Mouse (Mus musculus) heart, embryonic 15.5 days (tissue): ENCODE results near the gene Zfp644. TPM values are rescaled to one million over a fixed set of nuclear protein-coding genes. Genes with fewer than 3 reads are reported as not detected.

Experiments
- ATAC-seq: fragments of 200-750 bp; cut with Nextera tagmentation; replicated peaks from 2 replicates; pipeline ENCODE4 v1.8.0; 2017; ENCODE audit warnings: low read depth, moderate TSS enrichment; ENCODE audit not compliant: insufficient number of reproducible peaks, insufficient read depth, low FRiP score
- H3K27ac ChIP-seq: fragments of 300-500 bp; sonication (generic); 2 replicates; pipeline ENCODE4 v1.5.1; 2015; ENCODE audit warnings: mild to moderate bottlenecking, inconsistent platforms
- H3K27me3 ChIP-seq: fragments of 300-500 bp; sonication (generic); 2 replicates; pipeline ENCODE4 v1.6.1; 2015; ENCODE audit warnings: inconsistent platforms
- H3K36me3 ChIP-seq: fragments of 300-500 bp; sonication (generic); 2 replicates; pipeline ENCODE4 v1.6.1; 2015; ENCODE audit warnings: mild to moderate bottlenecking, inconsistent platforms
- H3K4me1 ChIP-seq: fragments of 300-500 bp; sonication (generic); replicated peaks from 2 replicates; pipeline ENCODE4 v1.6.1; 2015; ENCODE audit warnings: inconsistent platforms
- H3K4me2 ChIP-seq: fragments of 300-500 bp; sonication (generic); 2 replicates; pipeline ENCODE4 v1.6.1; 2015; ENCODE audit warnings: inconsistent platforms, mild to moderate bottlenecking, moderate library complexity
- H3K4me3 ChIP-seq: fragments of 300-500 bp; sonication (generic); 2 replicates; pipeline ENCODE4 v1.5.1; 2015; ENCODE audit warnings: mild to moderate bottlenecking, inconsistent platforms
- H3K9ac ChIP-seq: fragments of 300-500 bp; sonication (generic); 2 replicates; pipeline ENCODE4 v1.6.1; 2015; ENCODE audit warnings: mild to moderate bottlenecking, inconsistent platforms
- H3K9me3 ChIP-seq: fragments of 300-500 bp; sonication (generic); replicated peaks from 2 replicates; pipeline ENCODE4 v1.6.1; 2016; ENCODE audit warnings: inconsistent platforms
- WGBS: fragments of 180-500 bp; shearing (Covaris S2); methylation state at CpG from one replicate; pipeline ENCODE4 v1.1.7; 2015; ENCODE audit warnings: mixed read lengths; 5-methylcytosine and 5-hydroxymethylcytosine counted together
- polyA plus RNA-seq: library from polyadenylated mRNA; unstranded; fragments of >200 nt; fragmentation: Nextera tagmentation; extraction: Ambion mirVana; gene quantifications from 2 replicates; pipeline ENCODE4 v1.2.1, GENCODE M21; 2015

Gene Zfp644
- polyA plus RNA-seq, result 40.1 and 46.4 TPM in 2 replicates

DNA sequence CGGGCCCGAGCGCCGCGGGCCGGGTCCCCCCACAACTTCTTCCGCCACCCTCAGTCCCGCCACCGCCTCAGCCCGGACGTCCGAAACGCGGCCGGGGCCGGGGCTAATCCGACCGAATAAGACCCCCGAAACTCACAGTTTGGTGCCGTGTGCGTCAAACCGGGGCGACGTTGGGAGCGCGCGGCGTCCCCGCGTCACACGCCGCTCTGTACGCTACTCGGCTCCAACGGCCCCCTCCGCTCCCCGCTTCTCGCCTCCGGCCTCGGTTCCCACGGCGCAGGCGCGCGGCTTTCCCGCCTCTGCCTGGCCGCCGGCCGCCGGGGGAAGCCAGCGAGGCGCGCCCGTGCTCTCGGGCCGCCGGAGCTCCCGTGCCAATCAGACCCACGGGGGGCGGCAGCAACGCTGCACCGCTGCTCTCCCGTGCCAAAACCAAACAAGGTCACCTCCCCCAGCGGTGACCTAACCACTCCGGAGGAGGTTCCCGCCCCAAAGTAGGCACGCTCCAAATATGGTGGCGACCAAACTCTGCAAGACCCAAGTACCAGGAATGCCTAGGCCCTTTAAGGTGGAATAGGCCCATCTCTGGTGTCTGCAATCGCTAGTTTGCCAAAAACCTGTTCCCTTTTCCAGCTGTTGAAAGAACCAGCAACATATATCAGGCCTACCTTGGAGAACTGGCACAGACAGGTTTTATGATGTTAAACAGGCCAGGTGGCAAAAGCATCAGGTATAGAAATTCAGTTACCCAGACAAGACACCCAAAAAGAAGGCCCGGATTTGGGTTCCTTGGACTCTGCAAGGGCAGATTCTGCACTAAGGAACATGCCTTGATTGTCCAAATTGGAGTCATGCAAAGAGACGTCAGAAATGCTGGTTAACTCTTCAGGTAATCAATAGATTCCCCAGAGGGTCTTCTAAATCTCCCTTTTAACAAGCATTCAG, at the start of gene Zfp644:
Gene Zfp644, minus strand, starts transcription at position 892 of the 942 bp plus-strand sequence.
- Histone ChIP-seq H3K4me1 (peaks cover 25% of the 10 kb centered on the region), H3K4me3 (peak within 1 kb of the TSS; percentile 96), H3K36me3 (no peaks in the 10 kb centered on the region), H3K27ac (peak within 1 kb of the TSS; percentile 100), H3K9ac (peak within 1 kb of the TSS; percentile 97), H3K27me3 (no peaks in the 10 kb centered on the region), H3K9me3 (no peaks in the 10 kb centered on the region), H3K4me2 (peak within 1 kb of the TSS; percentile 65)
- peak; percentile 93 for ATAC-seq
- 2% methylated on average over 71 of the region's 71 CpGs for WGBS

DNA sequence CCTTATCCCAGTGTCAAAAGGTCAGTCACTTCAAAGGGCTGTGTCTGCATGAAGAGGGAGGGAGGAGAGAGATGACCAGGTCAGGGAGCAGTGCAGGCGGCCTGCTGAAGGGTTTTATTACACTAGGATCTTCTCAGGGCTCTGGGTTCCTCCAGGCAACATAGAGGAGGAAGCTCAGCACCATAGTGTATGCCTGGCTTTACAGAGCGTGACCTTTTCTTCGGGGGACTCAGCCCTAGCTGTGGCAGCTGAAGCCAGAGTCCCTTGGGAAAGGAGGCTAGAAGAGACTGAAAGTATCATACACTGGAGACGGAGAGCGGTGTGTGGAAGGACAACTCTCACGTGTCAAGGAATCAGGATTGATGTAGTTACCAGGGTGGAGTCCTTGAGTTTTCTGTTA, 42.6 kb upstream of the Zfp644 start:
- Histone ChIP-seq H3K9ac (no peak overlapping the region), H3K4me1 (no peaks in the 10 kb centered on the region), H3K9me3 (no peaks in the 10 kb centered on the region), H3K27me3 (no peaks in the 10 kb centered on the region), H3K4me2 (no peak overlapping the region), H3K36me3 (no peaks in the 10 kb centered on the region), H3K27ac (no peak overlapping the region), H3K4me3 (no peak overlapping the region)
- WGBS, result 49% methylated on average over 6 of the region's 6 CpGs
- ATAC-seq, result no peak

DNA sequence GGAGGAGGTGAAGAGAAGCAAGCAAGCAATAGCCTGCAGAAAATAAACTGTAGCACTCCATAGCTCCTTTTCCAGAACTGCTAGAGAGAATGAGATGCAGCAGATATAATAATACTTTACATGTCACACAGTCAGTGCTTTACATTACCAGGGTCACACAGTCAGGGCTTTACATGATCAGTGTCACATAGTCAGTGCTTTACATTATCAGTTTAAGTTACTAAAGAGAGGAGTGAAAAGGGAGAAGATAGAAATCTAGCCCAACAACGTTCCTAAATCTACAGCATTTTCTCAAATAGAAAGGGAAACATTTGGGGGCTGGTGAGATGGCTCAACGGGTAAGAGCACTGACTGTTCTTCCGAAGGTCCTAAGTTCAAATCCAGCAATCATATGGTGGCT, 26.4 kb upstream of the Zfp644 start:
- ATAC-seq, result no peak
- Histone ChIP-seq H3K9ac (no peak overlapping the region), H3K4me3 (no peak overlapping the region), H3K9me3 (no peaks in the 10 kb centered on the region), H3K27me3 (no peaks in the 10 kb centered on the region), H3K36me3 (no peaks in the 10 kb centered on the region), H3K4me1 (no peaks in the 10 kb centered on the region), H3K4me2 (no peak overlapping the region), H3K27ac (no peak overlapping the region)
- WGBS, result 88% methylated on average over 3 of the region's 3 CpGs

DNA sequence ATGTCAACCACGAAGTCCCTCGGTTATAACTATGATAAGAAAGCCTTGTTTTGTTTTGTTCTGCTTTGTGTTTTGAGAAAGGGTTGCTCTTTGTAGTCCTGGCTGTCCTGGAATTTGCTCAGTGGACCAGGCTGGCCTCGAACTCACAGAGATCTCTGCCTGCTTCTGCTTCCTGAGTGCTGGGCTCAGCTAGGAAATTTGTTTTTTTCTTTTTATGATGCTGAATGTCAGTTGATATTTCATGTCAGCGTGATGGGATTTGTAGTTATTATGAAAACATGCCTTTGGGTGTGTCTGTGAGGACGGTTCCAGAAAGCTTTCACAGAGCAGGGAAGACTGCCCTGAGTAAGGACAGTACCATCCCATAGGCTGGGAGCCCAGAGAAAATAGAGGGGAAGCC, 25.7 kb upstream of the Zfp644 start:
- H3K36me3 ChIP-seq, result no peaks in the 10 kb centered on the region
- H3K27ac ChIP-seq, result no peak overlapping the region
- H3K9me3 ChIP-seq, result no peaks in the 10 kb centered on the region
- H3K4me2 ChIP-seq, result no peak overlapping the region
- H3K4me3 ChIP-seq, result no peak overlapping the region
- no peak overlapping the region for H3K9ac ChIP-seq
- H3K4me1 ChIP-seq, result no peaks in the 10 kb centered on the region
- no peaks in the 10 kb centered on the region for H3K27me3 ChIP-seq
- ATAC-seq, result no peak
- 56% methylated on average over 5 of the region's 5 CpGs for WGBS

DNA sequence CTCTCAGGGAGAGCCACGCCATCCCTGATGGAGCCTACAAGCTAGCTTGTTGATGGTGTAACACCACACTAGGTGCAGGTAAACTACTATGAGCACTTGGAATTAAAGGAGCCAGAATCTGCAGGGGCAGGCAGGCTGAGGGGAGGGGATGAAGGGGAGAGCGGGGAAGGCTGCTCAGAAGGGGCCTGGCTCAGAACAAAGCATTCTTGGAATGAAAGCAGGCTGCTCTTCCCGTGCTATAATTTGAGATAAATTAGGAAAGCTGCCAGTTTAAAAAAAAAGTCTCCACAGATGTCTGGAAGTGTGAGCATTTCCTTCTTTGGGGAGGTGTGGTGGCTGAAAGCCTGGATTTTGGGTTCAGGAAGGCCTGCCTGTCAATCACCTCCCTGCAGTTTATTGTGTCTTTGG, 14.8 kb upstream of the Zfp644 start:
- no peak overlapping the region; the same call in 1 of the 2 replicates for H3K27ac ChIP-seq
- no peak overlapping the region for H3K4me3 ChIP-seq
- no peaks in the 10 kb centered on the region for H3K36me3 ChIP-seq
- peaks cover 28% of the 10 kb centered on the region for H3K4me1 ChIP-seq
- no peak overlapping the region for H3K4me2 ChIP-seq
- no peaks in the 10 kb centered on the region for H3K9me3 ChIP-seq
- no peak overlapping the region for H3K9ac ChIP-seq
- WGBS, result 33% methylated on average over 3 of the region's 3 CpGs
- no peak for ATAC-seq
- H3K27me3 ChIP-seq, result no peaks in the 10 kb centered on the region

DNA sequence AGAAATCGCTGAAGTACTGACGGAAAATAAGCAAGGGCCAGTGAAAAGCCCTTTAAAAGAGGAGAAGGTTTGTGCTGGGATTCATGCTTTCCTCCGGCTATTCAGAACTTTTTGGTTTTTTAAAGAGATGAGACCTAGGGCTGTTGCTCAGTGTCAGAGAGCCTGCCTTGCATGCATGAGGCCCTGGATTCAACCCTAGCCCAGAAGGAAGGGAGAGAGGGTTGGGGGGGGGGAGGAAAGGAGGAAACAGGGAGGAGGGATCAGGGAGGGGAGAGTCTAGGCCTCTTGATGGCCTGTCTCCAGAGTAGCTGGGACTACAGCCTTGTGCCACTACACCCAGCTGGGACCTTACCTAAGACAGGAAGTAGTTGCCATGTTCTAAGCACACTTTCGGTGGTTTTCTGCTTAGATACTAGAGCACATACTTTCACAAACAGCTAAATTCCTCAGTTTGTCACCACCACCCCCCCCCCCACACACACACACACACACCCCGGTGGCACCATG, 14.2 kb upstream of the Zfp644 start:
- Histone ChIP-seq H3K27me3 (no peaks in the 10 kb centered on the region), H3K4me2 (no peak overlapping the region), H3K27ac (no peak overlapping the region; the same call in 1 of the 2 replicates), H3K4me1 (peaks cover 26% of the 10 kb centered on the region), H3K4me3 (no peak overlapping the region), H3K9ac (no peak overlapping the region), H3K36me3 (no peaks in the 10 kb centered on the region), H3K9me3 (no peaks in the 10 kb centered on the region)
- 75% methylated on average over 5 of the region's 5 CpGs for WGBS
- ATAC-seq, result no peak

DNA sequence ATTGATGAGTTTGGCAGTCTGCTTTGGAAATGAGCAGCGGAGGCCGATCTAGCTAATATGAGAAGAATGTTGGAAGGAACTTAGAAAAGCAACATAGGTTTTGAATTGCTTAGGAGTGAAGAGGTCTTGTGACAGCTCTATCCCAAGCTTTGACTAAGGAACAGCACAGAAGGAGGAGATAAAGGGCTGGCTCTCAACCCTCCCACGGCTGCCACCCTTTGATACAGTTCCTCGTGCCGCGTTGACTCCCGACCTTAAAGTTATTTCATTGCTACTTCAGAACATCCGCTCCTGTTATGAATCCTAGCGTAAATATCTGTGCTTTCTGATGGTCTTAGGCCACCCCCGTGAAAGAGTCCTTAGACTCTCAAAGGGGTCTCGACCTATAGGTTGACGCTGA, 13.5 kb upstream of the Zfp644 start:
- Histone ChIP-seq H3K4me2 (no peak overlapping the region), H3K4me3 (no peak overlapping the region), H3K27me3 (no peaks in the 10 kb centered on the region), H3K27ac (no peak overlapping the region), H3K36me3 (no peaks in the 10 kb centered on the region), H3K4me1 (peaks cover 26% of the 10 kb centered on the region), H3K9ac (no peak overlapping the region), H3K9me3 (no peaks in the 10 kb centered on the region)
- ATAC-seq, result no peak
- WGBS, result 47% methylated on average over 12 of the region's 12 CpGs

DNA sequence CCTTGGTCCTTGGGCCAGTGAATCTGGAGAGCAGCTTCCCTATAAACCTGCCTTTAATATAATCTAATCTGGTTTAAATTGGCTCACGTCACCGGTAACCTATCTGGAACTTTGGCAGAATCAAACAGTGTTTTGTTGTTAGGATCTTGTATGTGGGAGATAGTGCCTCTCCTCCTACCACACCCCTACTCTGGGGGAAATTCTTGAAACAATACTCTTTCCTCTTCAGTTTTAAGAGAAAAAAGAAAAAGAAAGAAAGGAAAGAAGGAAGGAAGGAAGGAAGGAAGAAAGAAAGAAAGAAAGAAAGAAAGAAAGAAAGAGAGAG, 13.0 kb upstream of the Zfp644 start:
- Histone ChIP-seq H3K27me3 (no peaks in the 10 kb centered on the region), H3K4me2 (peak overlapping the region; percentile 44), H3K27ac (peak overlapping the region; percentile 61), H3K36me3 (no peaks in the 10 kb centered on the region), H3K9ac (no peak overlapping the region), H3K4me3 (no peak overlapping the region), H3K4me1 (peaks cover 31% of the 10 kb centered on the region), H3K9me3 (no peaks in the 10 kb centered on the region)
- no peak for ATAC-seq
- WGBS, result 16% methylated on average over 2 of the region's 2 CpGs

DNA sequence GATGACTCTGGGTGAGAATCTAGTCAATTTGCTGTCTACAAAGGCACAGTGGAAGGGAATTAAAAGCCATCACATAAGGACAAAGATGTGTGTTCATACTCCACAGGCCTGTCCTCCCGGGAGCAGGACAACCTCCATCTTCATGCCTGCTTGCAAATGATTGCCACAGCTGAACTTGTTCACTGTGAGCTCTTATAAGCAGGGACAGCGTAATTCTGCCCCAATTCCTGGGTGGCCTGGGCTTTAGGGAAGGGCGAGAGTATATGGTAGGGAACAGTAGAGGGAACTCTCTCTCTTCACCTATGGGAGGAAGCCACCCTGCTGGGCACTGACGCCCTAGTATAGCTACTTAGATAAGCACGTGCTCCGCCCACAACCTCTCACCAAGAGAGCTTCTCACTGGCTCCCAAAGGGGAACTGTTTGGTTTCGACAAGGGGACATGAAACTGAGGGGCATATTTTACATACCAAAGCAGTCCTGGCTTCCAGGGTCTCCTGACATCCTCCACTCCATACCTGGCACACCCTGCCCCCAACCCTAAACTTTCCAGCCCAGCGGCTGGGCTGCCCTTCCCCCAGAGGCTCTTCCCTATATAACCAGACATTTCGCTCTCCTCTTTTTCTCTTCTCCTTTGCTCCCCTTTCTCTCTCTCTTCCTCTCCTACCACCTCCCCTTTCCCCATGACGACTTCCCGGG, 12.4 kb upstream of the Zfp644 start:
- Histone ChIP-seq H3K4me1 (peaks cover 31% of the 10 kb centered on the region), H3K9me3 (no peaks in the 10 kb centered on the region), H3K27me3 (no peaks in the 10 kb centered on the region), H3K4me3 (no peak overlapping the region), H3K27ac (peak overlapping the region; percentile 61), H3K4me2 (peak overlapping the region; percentile 44), H3K36me3 (no peaks in the 10 kb centered on the region), H3K9ac (no peak overlapping the region)
- 29% methylated on average over 11 of the region's 11 CpGs for WGBS
- ATAC-seq, result peak; percentile 53

DNA sequence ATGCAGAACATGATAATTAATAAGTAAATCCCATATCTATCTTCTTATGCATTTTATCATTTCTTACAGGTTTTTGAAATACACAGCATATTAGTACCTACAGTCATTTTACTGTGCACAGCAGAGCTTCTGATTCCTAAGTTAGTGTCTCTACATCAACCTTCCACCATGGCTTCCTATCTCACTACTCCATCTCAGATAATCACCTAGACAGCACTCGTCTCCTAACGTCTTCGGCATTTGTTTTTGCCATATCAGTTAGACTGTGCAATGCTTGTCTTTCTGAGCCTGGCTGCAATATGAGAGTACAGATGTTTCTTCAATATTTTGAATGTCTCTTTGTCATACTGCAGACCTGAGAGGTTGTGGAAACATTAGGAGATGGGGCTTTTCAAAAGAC, 9.3 kb upstream of the Zfp644 start:
- Histone ChIP-seq H3K4me2 (no peak overlapping the region), H3K27ac (no peak overlapping the region), H3K9ac (no peak overlapping the region), H3K4me3 (no peak overlapping the region), H3K36me3 (no peaks in the 10 kb centered on the region), H3K4me1 (peaks cover 24% of the 10 kb centered on the region), H3K9me3 (no peaks in the 10 kb centered on the region), H3K27me3 (no peaks in the 10 kb centered on the region)
- WGBS, result 72% methylated on average over 3 of the region's 3 CpGs
- no peak for ATAC-seq

DNA sequence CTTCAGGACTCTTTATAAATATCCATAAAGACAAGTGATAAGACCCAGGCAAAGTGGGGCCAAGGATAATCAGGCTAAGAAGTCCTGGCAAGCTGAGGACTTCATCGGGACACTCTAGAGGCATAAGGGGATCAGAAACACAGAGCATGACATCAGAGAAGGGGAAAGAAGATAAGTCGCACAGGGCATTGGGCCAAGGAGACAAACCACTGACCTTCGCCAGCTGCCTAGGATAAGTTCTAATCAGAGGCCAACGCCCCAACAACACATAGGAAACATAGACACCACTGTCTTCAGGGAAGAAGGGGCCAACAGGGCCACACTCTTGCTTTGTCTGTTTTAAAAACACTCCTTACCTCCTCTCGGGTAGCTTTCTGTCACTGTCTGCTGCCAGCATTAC, 8.1 kb upstream of the Zfp644 start:
- 23% methylated on average over 5 of the region's 5 CpGs for WGBS
- peak overlapping the region; percentile 12; the same call in 1 of the 2 replicates for H3K27ac ChIP-seq
- peaks cover 15% of the 10 kb centered on the region for H3K4me1 ChIP-seq
- H3K36me3 ChIP-seq, result no peaks in the 10 kb centered on the region
- H3K4me3 ChIP-seq, result no peak overlapping the region
- H3K27me3 ChIP-seq, result no peaks in the 10 kb centered on the region
- H3K9me3 ChIP-seq, result no peaks in the 10 kb centered on the region
- ATAC-seq, result peak; percentile 27; the same call in 1 of the 2 replicates
- H3K9ac ChIP-seq, result no peak overlapping the region
- no peak overlapping the region for H3K4me2 ChIP-seq
